Mouse (Mus musculus): Measurements from ENCODE around the gene Ccdc65. TPM values are rescaled to one million over a fixed set of nuclear protein-coding genes. Genes with fewer than 3 reads are reported as not detected.

Gene Ccdc65
- polyA plus RNA-seq (2015; fragmentation: Illumina TruSeq; extraction: RNeasy Lipid Tissue Mini Kit (QIAGEN cat#74804); ENCODE audit: insufficient read depth, low read depth, low replicate concordance): not detected

DNA sequence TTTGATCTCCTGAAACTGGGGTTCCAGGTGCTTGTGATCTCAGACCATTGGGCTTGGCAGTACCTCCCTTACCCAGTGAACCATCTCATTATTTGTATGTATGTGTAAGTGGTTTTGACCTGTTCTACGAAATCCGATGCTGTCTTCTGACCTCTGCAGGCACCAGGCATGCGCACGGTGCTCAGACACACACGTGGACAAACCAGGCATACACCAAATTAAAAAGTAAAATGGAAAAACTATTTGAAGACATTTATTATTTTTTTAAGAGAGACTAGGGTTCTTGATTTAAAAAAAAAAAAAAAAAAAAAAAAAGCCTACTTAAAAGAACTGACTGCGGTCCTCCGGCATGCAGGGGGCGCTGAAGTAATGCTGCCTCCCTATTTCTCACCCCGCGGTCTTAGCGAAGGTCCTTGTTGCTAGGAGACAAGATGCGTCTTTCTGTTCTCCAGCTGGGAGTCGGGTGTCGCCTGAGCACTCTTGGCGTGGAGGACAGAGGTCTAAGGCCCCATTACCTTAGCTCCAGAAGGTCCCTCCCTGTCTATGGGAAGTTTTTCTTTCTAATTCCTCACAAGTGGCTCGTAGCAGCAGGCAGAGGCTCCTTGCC, at the start of gene Ccdc65:
Gene Ccdc65 (plus strand): TSS at position 442 of the 607 bp plus-strand sequence.

DNA sequence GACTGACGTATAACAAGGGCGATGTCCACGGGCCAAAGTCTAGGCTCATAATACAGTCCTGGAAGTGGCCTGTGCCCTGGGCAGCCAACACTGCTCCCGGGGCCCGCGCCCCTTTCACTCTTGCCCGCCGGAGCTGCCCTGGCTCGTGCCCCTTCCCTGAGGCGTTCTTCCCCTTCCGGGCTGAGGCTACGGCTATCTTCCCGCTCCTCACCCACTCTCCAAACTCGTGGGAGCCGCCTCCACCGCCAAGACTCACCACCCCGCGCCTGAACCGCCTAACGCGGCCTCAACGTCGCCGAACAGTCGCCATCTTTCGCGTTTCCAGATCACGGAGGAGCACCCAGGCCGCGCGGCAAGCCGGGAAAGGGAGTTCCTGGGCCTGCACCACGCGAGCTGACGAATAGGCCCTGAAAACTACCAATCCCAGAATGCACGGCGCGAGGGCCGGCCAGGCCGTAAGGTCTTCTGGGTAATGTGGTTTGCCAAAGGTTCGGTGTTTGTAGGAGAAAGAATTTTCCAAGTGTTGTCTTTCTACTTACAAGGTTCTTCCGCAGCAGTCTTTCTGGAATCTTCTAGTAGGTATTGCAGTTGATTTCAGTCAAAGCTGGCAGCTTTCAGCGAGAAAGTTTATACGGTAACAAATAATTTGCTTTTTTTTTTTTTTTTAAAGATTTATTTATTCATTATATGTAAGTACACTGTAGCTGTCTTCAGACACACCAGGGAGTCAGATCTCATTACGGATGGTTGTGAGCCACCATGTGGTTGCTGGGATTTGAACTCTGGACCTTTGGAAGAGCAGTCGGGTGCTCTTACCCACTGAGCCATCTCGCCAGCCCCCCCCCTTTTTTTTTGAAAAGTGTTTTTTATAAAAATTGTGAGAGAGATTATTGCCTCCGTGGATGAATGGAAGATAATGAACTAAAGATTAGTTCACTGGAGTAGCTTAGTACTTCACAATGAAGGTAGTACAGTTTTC, 45.2 kb upstream of the Ccdc65 start, which contains the start of gene Ddx23:
Gene Ddx23 (minus strand): TSS at position 328 of the 979 bp plus-strand sequence.

GRCm38 (mm10) chr15:98676940-98677728, 30.9 kb upstream of the Ccdc65 start, which contains the start of gene Rnd1:
Gene Rnd1 (minus strand): TSS chr15:98677461.

DNA sequence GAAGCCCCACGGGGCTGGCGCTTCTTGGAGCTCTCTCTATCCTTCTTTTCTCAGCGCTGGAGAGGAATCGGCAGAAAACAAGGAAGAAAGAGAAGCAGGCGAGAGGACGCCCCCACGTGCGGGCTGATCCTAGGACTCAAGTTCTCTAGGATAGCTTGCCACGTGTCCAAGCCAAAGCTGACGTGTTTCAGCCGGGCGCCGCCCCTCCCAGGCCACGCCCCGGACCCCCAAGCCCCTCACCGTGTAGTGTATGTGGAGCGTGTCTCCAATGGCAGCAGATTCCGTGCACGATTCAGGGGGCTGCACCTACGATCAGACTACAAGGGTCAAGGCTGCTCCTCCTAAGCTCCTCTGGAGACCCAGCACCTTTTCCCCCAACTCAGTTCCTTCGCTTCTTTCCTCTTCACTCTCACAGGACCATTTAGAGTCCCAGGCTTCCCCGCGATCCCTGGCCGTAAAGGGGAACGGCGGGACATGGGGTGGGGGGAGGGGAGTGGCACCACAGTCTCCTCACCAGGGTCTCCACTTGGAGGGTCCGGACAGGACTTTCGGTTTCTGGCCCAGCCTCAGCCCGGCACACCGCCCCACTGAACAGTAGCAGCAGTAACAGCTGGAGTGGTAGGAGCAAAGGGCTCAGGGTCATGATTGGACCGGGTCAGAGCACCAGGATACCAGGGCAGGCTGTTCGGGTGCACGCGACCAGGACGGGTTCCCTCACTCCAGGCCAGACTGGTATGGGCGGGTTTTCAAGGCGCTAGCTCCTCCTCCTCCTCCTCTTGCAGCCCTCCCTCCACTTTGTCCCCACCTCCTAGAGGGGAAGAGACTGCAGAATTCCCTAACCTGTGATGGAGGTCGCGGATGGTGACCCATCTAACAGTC, 19.7 kb downstream of the Ccdc65 start, which contains the start of gene Fkbp11:
Gene Fkbp11 (minus strand): TSS at position 756 of the 879 bp plus-strand sequence.

GRCm38 (mm10) chr15:98762670-98763529, 54.9 kb downstream of the Ccdc65 start, which contains the start of gene Arf3:
Gene Arf3 (minus strand): TSS chr15:98763214.

Other genes with a start within 250 kb of the Ccdc65 start
- not detected for gene OR5BS1P, start 238.3 kb upstream of the Ccdc65 start, polyA plus RNA-seq (2015; fragmentation: Illumina TruSeq; extraction: RNeasy Lipid Tissue Mini Kit (QIAGEN cat#74804); ENCODE audit: insufficient read depth, low read depth, low replicate concordance)
- not detected for gene Lalba, start 225.5 kb upstream of the Ccdc65 start, polyA plus RNA-seq (2015; fragmentation: Illumina TruSeq; extraction: RNeasy Lipid Tissue Mini Kit (QIAGEN cat#74804); ENCODE audit: insufficient read depth, low read depth, low replicate concordance)
- gene Olfr279, start 215.8 kb upstream of the Ccdc65 start, polyA plus RNA-seq (2015; fragmentation: Illumina TruSeq; extraction: RNeasy Lipid Tissue Mini Kit (QIAGEN cat#74804); ENCODE audit: insufficient read depth, low read depth, low replicate concordance): not detected
- 13.7 TPM for gene Kansl2, start 173.9 kb upstream of the Ccdc65 start, polyA plus RNA-seq (2015; fragmentation: Illumina TruSeq; extraction: RNeasy Lipid Tissue Mini Kit (QIAGEN cat#74804); ENCODE audit: insufficient read depth, low read depth, low replicate concordance)
- 10.4 TPM for gene Ccnt1, start 137.3 kb upstream of the Ccdc65 start, polyA plus RNA-seq (2015; fragmentation: Illumina TruSeq; extraction: RNeasy Lipid Tissue Mini Kit (QIAGEN cat#74804); ENCODE audit: insufficient read depth, low read depth, low replicate concordance)
- 4.3 TPM for gene 4930415O20Rik, start 137.2 kb upstream of the Ccdc65 start, polyA plus RNA-seq (2015; fragmentation: Illumina TruSeq; extraction: RNeasy Lipid Tissue Mini Kit (QIAGEN cat#74804); ENCODE audit: insufficient read depth, low read depth, low replicate concordance)
- gene Adcy6, start 98.1 kb upstream of the Ccdc65 start, polyA plus RNA-seq (2015; fragmentation: Illumina TruSeq; extraction: RNeasy Lipid Tissue Mini Kit (QIAGEN cat#74804); ENCODE audit: insufficient read depth, low read depth, low replicate concordance): 28.0 TPM
- gene Cacnb3, start 77.4 kb upstream of the Ccdc65 start, polyA plus RNA-seq (2015; fragmentation: Illumina TruSeq; extraction: RNeasy Lipid Tissue Mini Kit (QIAGEN cat#74804); ENCODE audit: insufficient read depth, low read depth, low replicate concordance): 5.0 TPM
- 15.6 TPM for gene Ddx23, start 45.3 kb upstream of the Ccdc65 start, polyA plus RNA-seq (2015; fragmentation: Illumina TruSeq; extraction: RNeasy Lipid Tissue Mini Kit (QIAGEN cat#74804); ENCODE audit: insufficient read depth, low read depth, low replicate concordance)
- 1.2 TPM for gene Rnd1, start 30.7 kb upstream of the Ccdc65 start, polyA plus RNA-seq (2015; fragmentation: Illumina TruSeq; extraction: RNeasy Lipid Tissue Mini Kit (QIAGEN cat#74804); ENCODE audit: insufficient read depth, low read depth, low replicate concordance)
- 174 TPM for gene Fkbp11, start 20.0 kb downstream of the Ccdc65 start, polyA plus RNA-seq (2015; fragmentation: Illumina TruSeq; extraction: RNeasy Lipid Tissue Mini Kit (QIAGEN cat#74804); ENCODE audit: insufficient read depth, low read depth, low replicate concordance)
- gene Arf3, start 55.0 kb downstream of the Ccdc65 start, polyA plus RNA-seq (2015; fragmentation: Illumina TruSeq; extraction: RNeasy Lipid Tissue Mini Kit (QIAGEN cat#74804); ENCODE audit: insufficient read depth, low read depth, low replicate concordance): 12.4 TPM
- gene Wnt10b, start 69.9 kb downstream of the Ccdc65 start, polyA plus RNA-seq (2015; fragmentation: Illumina TruSeq; extraction: RNeasy Lipid Tissue Mini Kit (QIAGEN cat#74804); ENCODE audit: insufficient read depth, low read depth, low replicate concordance): 0.39 TPM
- gene Wnt1, start 81.7 kb downstream of the Ccdc65 start, polyA plus RNA-seq (2015; fragmentation: Illumina TruSeq; extraction: RNeasy Lipid Tissue Mini Kit (QIAGEN cat#74804); ENCODE audit: insufficient read depth, low read depth, low replicate concordance): not detected
- not detected for gene Ddn, start 101.3 kb downstream of the Ccdc65 start, polyA plus RNA-seq (2015; fragmentation: Illumina TruSeq; extraction: RNeasy Lipid Tissue Mini Kit (QIAGEN cat#74804); ENCODE audit: insufficient read depth, low read depth, low replicate concordance)
- 11.2 TPM for gene Prkag1, start 123.3 kb downstream of the Ccdc65 start, polyA plus RNA-seq (2015; fragmentation: Illumina TruSeq; extraction: RNeasy Lipid Tissue Mini Kit (QIAGEN cat#74804); ENCODE audit: insufficient read depth, low read depth, low replicate concordance)
- gene Kmt2d, start 163.0 kb downstream of the Ccdc65 start, polyA plus RNA-seq (2015; fragmentation: Illumina TruSeq; extraction: RNeasy Lipid Tissue Mini Kit (QIAGEN cat#74804); ENCODE audit: insufficient read depth, low read depth, low replicate concordance): 12.0 TPM
- gene Rhebl1, start 186.3 kb downstream of the Ccdc65 start, polyA plus RNA-seq (2015; fragmentation: Illumina TruSeq; extraction: RNeasy Lipid Tissue Mini Kit (QIAGEN cat#74804); ENCODE audit: insufficient read depth, low read depth, low replicate concordance): 0.92 TPM
- gene Dhh, start 190.3 kb downstream of the Ccdc65 start, polyA plus RNA-seq (2015; fragmentation: Illumina TruSeq; extraction: RNeasy Lipid Tissue Mini Kit (QIAGEN cat#74804); ENCODE audit: insufficient read depth, low read depth, low replicate concordance): 0.87 TPM
- gene Lmbr1l, start 210.0 kb downstream of the Ccdc65 start, polyA plus RNA-seq (2015; fragmentation: Illumina TruSeq; extraction: RNeasy Lipid Tissue Mini Kit (QIAGEN cat#74804); ENCODE audit: insufficient read depth, low read depth, low replicate concordance): 9.3 TPM
- gene Tuba1b, start 226.4 kb downstream of the Ccdc65 start, polyA plus RNA-seq (2015; fragmentation: Illumina TruSeq; extraction: RNeasy Lipid Tissue Mini Kit (QIAGEN cat#74804); ENCODE audit: insufficient read depth, low read depth, low replicate concordance): 83.4 TPM
- not detected for gene Gm49450, start 245.3 kb downstream of the Ccdc65 start, polyA plus RNA-seq (2015; fragmentation: Illumina TruSeq; extraction: RNeasy Lipid Tissue Mini Kit (QIAGEN cat#74804); ENCODE audit: insufficient read depth, low read depth, low replicate concordance)
- gene Tuba1a, start 245.5 kb downstream of the Ccdc65 start, polyA plus RNA-seq (2015; fragmentation: Illumina TruSeq; extraction: RNeasy Lipid Tissue Mini Kit (QIAGEN cat#74804); ENCODE audit: insufficient read depth, low read depth, low replicate concordance): 66.0 TPM

All from pancreas, adult 10 weeks (tissue).